Mouse (Mus musculus) gastrocnemius, adult 18-20 months (tissue): ENCODE data around the gene Gm17364. TPM values are rescaled to one million over a fixed set of nuclear protein-coding genes. Genes with fewer than 3 reads are reported as not detected.
"Not testable (repeated sequence)": the region's sequence is repeated elsewhere in the genome, so short reads cannot be mapped to it uniquely, and the experiment has no call there.

ENCODE experiments used
- DNase-seq: peaks from one replicate; pipeline ENCODE4 v3.0.0; 2021; ENCODE audit warnings: low spot score
- total RNA-seq, 2 experiments: library from RNA; stranded (reverse); gene quantifications; 2 replicates each; pipeline ENCODE4 v1.2.3; 2021

Gm17364 gene
- total RNA-seq, 2 experiments from 2014 or later = not detected

DNA sequence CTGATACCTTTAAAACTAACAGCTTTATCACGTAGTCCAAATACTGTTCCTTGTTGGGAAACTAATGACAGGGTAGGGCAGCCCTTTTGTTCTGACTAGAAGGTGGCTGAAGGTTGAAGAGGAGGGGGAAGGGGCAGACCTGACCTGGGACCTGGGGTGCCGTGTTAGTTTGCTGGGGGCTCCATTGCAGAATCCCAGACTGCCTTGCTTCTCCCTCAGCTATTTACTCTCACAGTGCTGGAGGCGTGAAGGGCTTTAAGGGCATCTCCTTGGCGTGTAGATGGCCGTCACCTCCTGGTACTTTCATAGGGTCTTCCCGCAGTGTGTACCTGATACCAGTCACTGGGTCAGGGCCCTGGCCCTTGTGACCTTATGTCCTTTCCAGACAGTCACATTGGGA is 21.6 kb downstream of the Gm17364 start:
- DNase-seq = no peak

DNA sequence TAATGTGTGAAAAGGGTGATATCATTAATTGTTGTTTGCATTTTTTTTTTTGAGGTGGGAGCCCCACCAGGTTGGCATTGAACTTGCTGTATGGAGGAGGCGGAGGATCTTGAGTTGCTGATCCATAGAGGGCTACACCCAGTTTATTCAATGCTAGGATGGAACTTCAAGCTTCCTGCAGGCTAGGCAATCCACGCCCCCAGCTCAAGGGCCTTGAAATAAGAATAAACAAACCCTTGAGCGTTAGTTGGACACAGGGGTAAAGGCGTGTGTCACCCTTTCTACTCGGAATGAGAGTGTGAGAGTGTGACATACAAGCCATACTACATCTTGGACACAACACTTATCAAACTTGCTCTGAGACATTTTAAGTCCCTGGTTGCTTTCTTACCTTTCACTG is 22.1 kb downstream of the Gm17364 start:
- DNase-seq = no peak

DNA sequence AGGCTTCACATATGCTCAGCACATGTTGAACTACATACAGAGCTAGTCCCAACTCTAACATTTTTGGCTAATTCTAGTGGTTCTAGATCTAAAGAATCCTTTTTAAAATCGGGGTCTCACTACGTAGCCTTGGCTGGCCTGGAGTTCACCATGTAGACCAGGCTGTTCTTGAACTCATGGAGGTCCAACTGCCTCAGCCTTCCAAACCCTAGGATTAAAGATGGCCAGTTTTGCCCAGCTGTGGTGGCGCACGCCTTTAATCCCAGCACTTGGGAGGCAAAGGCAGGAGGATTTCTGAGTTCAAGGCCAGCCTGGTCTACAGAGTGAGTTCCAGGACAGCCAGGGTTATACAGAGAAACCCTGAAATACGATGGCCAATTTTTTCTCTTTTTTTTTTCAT is 22.5 kb downstream of the Gm17364 start:
- not testable (repeated sequence) for DNase-seq

- no peak for DNase-seq
Observed at GRCm38 (mm10) chr13:41250318-41250981, 23.3 kb downstream of the Gm17364 start.

DNA sequence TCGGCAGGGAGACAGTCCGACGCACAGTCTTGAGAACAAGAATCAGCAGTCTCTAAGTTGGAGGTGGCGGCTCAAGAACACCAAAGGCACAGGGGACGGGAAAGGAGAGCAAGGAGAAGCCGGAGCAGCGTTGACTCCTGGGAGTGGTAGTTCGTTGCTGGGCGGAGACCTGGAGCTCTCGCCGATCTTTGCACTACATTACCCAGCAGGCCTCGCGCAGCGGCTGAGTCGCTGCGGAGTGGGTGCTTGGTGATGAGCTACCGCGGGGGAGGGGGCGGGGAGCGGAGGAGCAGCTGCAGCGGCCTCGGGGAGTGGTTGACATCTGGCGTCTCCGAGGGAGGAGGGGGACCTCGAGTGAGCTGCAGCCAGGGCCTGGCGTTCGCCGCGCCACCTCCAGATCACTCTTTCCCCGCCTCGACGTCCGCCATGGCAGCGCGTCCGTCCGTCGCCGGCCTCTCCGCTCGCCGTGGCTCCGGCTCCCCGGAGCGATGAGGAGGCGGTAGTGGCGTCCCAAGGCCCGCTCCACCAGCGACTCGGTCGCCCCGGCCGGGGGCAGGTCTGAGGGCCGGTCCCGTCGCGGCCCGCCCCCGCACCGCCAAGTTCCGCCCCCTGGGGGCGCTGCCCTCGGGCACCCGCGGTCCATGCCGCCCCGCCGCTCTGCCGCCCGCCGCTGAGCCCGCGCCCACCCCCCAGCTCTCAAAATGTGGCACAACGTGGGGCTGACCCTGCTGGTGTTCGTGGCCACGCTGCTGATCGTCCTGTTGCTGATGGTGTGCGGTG is 24.0 kb downstream of the Gm17364 start, which contains the start of gene Smim13:
TSS of gene Smim13 (plus strand) at position 307 of the 780 bp plus-strand sequence.
- DNase-seq = peak; percentile 95

DNA sequence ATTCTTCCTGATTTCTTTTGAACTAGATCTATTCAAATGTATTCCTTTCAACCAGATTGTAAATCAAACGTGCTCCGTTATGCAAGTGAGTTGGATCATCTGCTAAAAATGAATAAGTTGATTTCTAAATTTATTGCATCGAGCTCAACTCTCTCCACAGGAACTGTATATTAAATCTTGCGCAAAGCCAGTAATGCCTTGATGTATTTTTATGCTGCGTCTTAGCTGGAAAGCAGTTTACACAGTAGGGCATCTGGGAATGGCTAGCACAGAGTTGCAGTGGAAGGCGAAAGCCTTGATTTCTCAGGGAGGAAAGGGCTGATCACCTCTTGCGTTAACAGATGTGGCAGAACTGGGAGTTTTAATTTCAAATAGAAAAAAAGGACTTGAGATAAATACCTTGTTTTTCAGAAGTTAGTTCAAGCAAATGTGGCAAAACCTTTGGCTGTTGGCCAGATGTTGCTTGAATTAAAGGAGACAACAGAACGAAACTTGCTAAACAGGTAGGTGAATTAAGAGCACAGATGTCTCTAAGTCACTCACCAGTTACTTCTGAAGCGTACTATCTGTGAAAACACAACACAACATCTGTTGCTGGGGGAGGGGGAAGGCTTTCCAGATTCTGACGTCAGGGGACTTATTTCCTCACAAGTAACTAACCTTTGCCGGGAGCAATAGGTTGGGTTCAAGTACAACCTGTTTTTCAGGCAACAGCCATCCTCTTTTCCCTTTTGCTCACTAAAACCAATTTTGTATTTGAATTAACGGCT is 24.8 kb downstream of the Gm17364 start:
- no peak for DNase-seq

DNA sequence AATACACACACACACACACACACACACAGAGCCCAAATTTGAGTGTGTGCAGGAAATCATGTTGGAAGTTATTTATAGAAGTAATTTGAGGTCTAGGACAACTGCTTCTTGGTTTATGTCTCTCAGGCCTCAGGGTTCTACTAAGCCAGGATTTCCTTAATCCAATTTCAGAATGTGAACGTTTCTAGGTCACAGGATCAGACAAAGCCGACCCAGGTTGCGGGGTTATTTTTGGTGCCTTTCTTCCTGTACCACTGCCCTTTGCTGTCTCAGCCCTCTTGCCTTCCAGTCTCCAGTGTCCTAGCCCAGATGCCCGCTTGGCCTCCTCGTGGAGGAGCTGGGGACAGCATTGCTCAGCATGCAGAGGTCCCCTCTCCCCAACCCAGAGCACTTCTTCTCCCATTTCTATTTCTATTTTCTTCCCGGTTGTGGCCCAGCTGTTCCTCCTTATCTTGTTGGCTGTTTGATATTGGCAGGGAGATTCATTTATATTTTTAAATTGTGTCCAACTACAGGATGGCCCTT is 29.4 kb downstream of the Gm17364 start:
- peak; percentile 30 for DNase-seq

GRCm38 (mm10) chr13:41241557-41241956 is 32.2 kb downstream of the Gm17364 start:
- DNase-seq = no peak

DNA sequence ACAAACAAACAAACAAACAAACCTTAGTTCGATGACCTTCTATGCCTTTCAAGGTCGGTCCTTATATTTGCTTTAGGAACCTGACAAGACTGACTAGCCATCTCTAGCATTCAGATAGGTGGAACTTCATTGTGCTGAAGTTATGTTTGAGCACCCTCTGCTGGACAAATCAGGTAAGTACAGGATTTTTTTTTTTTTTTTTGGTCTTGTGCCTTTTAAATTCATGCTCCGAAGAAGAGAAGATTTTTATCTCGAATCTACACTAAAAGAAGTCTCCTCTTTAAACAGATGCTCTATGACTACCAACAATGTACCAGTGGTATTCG is 35.0 kb downstream of the Gm17364 start:
- DNase-seq = peak; percentile 34

DNA sequence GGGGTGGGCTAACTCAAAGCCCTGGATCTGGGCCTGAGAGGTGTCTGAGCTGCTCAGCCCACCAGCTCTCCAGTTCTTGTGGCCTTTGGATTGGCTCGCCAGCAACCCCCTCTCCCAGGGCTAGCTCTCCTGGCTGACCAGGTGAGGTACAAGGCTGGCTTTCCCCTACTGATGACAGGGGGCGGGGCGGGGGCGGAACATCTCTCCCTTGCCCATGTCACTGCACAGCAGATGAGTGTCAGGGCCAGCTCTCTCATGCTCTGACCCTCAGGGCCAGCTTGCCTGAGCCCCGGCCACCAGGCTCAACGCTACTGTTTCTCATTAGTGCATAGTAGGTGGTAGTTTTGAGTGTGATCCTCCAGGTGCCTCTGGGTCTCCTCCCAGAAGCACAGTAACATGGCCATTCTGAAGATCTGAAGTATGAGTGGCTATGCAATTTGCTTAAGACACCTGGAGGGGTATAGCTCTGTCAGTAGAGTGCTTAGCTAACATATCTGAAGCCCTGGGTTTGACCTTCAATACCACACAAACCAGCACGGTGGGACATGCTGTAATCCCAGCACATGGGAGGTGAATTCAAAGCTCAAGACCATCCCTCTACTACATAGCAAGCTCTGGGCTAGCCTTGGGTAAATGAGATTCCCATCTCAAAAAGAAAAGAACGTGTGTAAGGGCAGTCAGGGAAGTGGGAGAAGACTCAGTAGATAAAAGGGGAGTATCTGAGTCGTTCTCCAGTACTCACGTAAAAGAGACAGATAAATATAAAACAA is 35.6 kb downstream of the Gm17364 start:
- DNase-seq = no peak

DNA sequence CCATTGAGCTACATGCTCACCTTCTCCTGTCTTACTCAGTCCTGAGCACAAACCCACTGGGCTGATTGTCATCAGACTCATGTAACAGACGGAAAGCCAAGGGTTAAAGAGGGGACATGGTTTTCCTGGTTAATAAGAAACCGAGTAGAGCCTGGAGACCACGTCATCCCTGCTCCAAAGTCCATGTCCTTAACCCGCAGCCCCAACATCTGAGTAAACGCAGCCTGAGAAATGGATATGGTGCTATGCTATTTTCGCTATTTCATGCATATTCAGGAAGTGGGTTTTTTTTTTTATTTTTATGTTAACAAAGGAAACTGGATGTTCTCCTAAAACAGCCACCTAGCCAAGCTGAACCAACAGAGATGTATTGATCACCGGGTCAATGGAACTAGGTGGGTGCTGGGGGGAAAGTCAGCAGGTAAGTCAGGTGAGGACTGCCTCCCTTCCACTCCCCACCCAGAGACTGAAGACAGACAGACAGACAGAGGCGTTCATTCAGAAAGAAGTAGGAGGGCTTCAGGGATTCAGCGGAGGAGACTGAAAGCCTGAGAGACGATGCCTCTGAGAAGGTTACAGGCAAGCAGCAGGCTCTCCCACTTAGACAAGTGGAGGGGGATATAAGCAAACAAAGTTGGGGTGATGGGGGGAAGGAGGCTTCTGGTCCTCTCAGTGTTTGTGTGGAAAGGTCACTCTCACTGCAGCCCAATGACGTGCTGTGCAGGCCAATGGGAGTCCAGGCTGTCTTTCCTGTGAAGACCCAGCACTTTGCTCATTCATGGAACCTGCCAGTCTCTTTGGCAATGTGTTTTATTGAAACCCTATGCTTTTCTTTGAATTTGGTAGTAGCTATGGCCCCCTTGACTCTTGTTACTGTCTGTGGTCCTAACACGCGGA is 37.7 kb downstream of the Gm17364 start:
- DNase-seq = no peak

DNA sequence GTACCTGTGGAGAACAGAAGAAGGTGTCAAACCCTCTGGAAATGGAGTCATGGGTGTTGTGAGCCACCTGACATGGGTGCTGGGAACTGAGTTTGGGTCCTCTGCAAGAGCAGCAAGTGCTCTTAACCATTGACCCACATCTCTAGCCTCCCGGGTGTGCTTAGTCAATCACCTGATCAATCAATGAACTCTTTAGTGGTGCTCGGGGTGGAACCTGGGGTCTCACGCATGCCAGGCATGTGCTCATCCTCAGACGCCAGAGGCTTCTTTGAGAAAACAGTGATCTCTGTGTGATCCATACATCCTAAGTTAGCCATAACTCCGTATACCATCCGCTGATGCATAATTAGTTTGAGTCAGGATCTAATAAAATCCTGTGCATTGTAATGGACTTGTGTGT is 38.6 kb downstream of the Gm17364 start:
- no peak for DNase-seq

- no peak for DNase-seq
Observed at GRCm38 (mm10) chr13:41233241-41233640, 40.5 kb downstream of the Gm17364 start.

DNA sequence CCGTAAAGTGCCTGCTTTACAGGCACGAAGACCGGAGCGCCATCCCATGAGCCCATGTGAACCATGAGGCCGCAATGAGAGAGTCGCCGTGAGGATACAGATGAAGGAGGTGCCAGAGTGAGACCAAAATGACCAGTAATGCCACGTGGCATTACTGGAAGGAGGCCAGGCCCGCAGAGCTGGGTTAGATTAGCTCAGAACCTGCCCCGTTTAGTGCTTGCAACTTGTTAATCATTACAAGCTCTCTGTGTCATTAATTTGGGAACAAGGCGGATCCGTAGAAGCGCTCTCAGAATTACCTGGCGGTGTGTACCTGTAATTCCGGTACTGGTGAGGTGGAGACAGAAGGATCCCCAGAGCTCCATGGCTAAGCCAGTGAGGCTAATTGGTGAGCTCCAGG is 41.6 kb downstream of the Gm17364 start:
- DNase-seq = no peak

GRCm38 (mm10) chr13:41231389-41231983 is 42.3 kb downstream of the Gm17364 start:
- DNase-seq = no peak

- no peak for DNase-seq
Observed at GRCm38 (mm10) chr13:41230256-41230655, 43.5 kb downstream of the Gm17364 start.

DNA sequence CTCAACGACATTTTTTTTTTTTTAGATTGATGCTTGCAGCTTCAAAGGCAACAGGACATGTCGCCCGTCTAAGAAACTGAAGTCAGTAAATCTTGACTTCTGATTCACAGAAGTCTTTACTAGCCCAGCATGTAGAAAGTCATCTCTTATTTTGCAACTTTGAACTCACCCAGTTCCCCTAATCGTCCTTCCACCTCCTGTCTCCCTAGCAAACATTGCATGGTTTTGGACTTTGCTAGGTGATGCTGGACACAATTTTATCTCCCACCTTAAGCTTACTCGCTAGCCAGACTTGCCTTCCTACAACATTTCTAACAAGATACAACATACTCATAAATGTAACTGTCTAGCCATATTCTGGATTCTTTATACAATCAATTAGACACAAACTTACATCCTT is 45.7 kb downstream of the Gm17364 start:
- no peak for DNase-seq

DNA sequence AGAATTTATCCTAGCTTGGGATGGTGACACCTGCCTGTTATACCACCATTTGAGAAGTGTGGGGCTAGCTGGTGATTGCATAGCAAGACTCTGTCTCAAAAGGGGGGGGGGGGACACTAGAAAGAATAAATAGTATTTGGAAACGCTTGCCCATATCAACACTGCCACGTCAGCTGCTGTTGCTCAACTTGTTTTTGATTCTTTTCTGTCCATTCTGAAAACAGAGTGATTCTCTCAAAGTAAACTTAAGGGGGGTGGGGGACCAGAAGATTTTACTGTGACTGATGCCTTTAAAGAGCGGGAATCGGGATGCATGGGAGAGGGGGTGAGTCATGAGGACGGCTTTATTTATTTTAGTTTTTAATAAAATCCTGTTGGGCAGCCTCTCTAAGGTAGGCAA is 47.3 kb downstream of the Gm17364 start:
- DNase-seq = no peak
